Mouse (Mus musculus) thymus, adult 2 months (tissue): ENCODE measurements around the gene Rasa3.

Source experiments
- CTCF ChIP-seq: fragments of 200-500 bp; IDR thresholded peaks from 2 replicates; pipeline ENCODE4 v1.5.1; 2012; ENCODE audit warnings: mild to moderate bottlenecking, control low read depth, low read length, moderate library complexity, borderline replicate concordance; ENCODE audit not compliant: control insufficient read depth, poor library complexity, insufficient read depth; ENCODE audit errors: extremely low read depth
- POLR2A ChIP-seq: fragments of 200-500 bp; IDR thresholded peaks from 2 replicates; pipeline ENCODE4 v1.6.1; 2012; ENCODE audit warnings: mild to moderate bottlenecking, low read length, control low read depth, moderate library complexity; ENCODE audit not compliant: control insufficient read depth, poor library complexity, insufficient read depth; ENCODE audit errors: extremely low read depth

- TF ChIP-seq CTCF (no peak), POLR2A (no peak)
Observed at GRCm38 (mm10) chr8:13624863-13625262, 52.5 kb downstream of the Rasa3 start.
